Mouse (Mus musculus): ENCODE measurements around the gene Akap2.

Akap2 gene

GRCm38 (mm10) chr4:57829740-57830139 lies 112.3 kb downstream of the Akap2 start:
- no peak for DNase-seq (ENCODE audit: low read depth in 1 of 2, low spot score in 2 of 2)

GRCm38 (mm10) chr4:57832318-57832717 lies 114.9 kb downstream of the Akap2 start:
- no peak for DNase-seq (ENCODE audit: low read depth in 1 of 2, low spot score in 2 of 2)

GRCm38 (mm10) chr4:57833060-57833459 lies 115.6 kb downstream of the Akap2 start:
- no peak for DNase-seq (ENCODE audit: low read depth in 1 of 2, low spot score in 2 of 2)

GRCm38 (mm10) chr4:57834141-57834540 lies 116.7 kb downstream of the Akap2 start:
- no peak for DNase-seq (ENCODE audit: low read depth in 1 of 2, low spot score in 2 of 2)

GRCm38 (mm10) chr4:57837089-57837488 lies 119.6 kb downstream of the Akap2 start:
- no peak for DNase-seq (ENCODE audit: low read depth in 1 of 2, low spot score in 2 of 2)

- no peak for DNase-seq (ENCODE audit: low read depth in 1 of 2, low spot score in 2 of 2)
These were observed 121.9 kb downstream of the Akap2 start for GRCm38 (mm10) chr4:57839343-57839742.

GRCm38 (mm10) chr4:57841911-57842310 lies 124.5 kb downstream of the Akap2 start:
- no peak for DNase-seq (ENCODE audit: low read depth in 1 of 2, low spot score in 2 of 2)

- no peak for DNase-seq (ENCODE audit: low read depth in 1 of 2, low spot score in 2 of 2)
These were observed 125.2 kb downstream of the Akap2 start for GRCm38 (mm10) chr4:57842472-57843305.

GRCm38 (mm10) chr4:57845031-57845431 lies 127.6 kb downstream of the Akap2 start:
- no peak for DNase-seq (ENCODE audit: low read depth in 1 of 2, low spot score in 2 of 2)

GRCm38 (mm10) chr4:57845541-57846210 lies 128.2 kb downstream of the Akap2 start:
- no peak for DNase-seq (ENCODE audit: low read depth in 1 of 2, low spot score in 2 of 2)

GRCm38 (mm10) chr4:57846381-57846990 lies 129.0 kb downstream of the Akap2 start:
- DNase-seq (ENCODE audit: low read depth in 1 of 2, low spot score in 2 of 2) = no peak

- DNase-seq (ENCODE audit: low read depth in 1 of 2, low spot score in 2 of 2) = no peak
These were observed 129.6 kb downstream of the Akap2 start for GRCm38 (mm10) chr4:57846991-57847422.

GRCm38 (mm10) chr4:57847676-57848075 lies 130.2 kb downstream of the Akap2 start:
- no peak for DNase-seq (ENCODE audit: low read depth in 1 of 2, low spot score in 2 of 2)

GRCm38 (mm10) chr4:57849465-57849864 lies 132.0 kb downstream of the Akap2 start:
- no peak for DNase-seq (ENCODE audit: low read depth in 1 of 2, low spot score in 2 of 2)

GRCm38 (mm10) chr4:57851731-57852130 lies 134.3 kb downstream of the Akap2 start:
- DNase-seq (ENCODE audit: low read depth in 1 of 2, low spot score in 2 of 2) = no peak

GRCm38 (mm10) chr4:57852461-57853040 lies 135.1 kb downstream of the Akap2 start:
- no peak for DNase-seq (ENCODE audit: low read depth in 1 of 2, low spot score in 2 of 2)

GRCm38 (mm10) chr4:57854181-57854580 lies 136.7 kb downstream of the Akap2 start:
- DNase-seq (ENCODE audit: low read depth in 1 of 2, low spot score in 2 of 2) = no peak

- no peak for DNase-seq (ENCODE audit: low read depth in 1 of 2, low spot score in 2 of 2)
These were observed 138.0 kb downstream of the Akap2 start for GRCm38 (mm10) chr4:57855281-57855941.

GRCm38 (mm10) chr4:57856673-57857072 lies 139.2 kb downstream of the Akap2 start:
- no peak for DNase-seq (ENCODE audit: low read depth in 1 of 2, low spot score in 2 of 2)

GRCm38 (mm10) chr4:57860204-57860611 lies 142.8 kb downstream of the Akap2 start:
- DNase-seq (ENCODE audit: low read depth in 1 of 2, low spot score in 2 of 2) = no peak

- no peak for DNase-seq (ENCODE audit: low read depth in 1 of 2, low spot score in 2 of 2)
These were observed 143.7 kb downstream of the Akap2 start for GRCm38 (mm10) chr4:57861166-57861565.
